Mouse (Mus musculus) erythroblast, embryonic 14.5 days (primary cell): Measurements from ENCODE around the gene Gng3. TPM values are rescaled to one million over a fixed set of nuclear protein-coding genes. Genes with fewer than 3 reads are reported as not detected.

Experiments used
- H3K27me3 ChIP-seq: 2 replicates; pipeline ENCODE4 v1.6.1; 2012; ENCODE audit warnings: inconsistent platforms; ENCODE audit not compliant: control insufficient read depth
- H3K36me3 ChIP-seq: 2 replicates; pipeline ENCODE4 v1.6.1; 2012; ENCODE audit warnings: mild to moderate bottlenecking, inconsistent platforms; ENCODE audit not compliant: control insufficient read depth
- H3K4me1 ChIP-seq: 2 replicates; pipeline ENCODE4 v1.6.1; 2012; ENCODE audit warnings: inconsistent platforms; ENCODE audit not compliant: control insufficient read depth
- H3K4me3 ChIP-seq: replicated peaks from 2 replicates; pipeline ENCODE3; 2012; ENCODE audit warnings: moderate library complexity, mild to moderate bottlenecking, inconsistent platforms
- H3K9me3 ChIP-seq: 2 replicates; pipeline ENCODE4 v1.6.1; 2012; ENCODE audit warnings: low read length, inconsistent platforms, mixed read lengths; ENCODE audit not compliant: control insufficient read depth
- GATA1 ChIP-seq: IDR thresholded peaks from 2 replicates; pipeline ENCODE4 v1.6.1; 2012; ENCODE audit warnings: low read length, inconsistent platforms, mixed read lengths
- TAL1 ChIP-seq: IDR thresholded peaks from 3 replicates; pipeline ENCODE4 v1.6.1; 2012; ENCODE audit warnings: low read length, inconsistent platforms, mixed read lengths
- polyA plus RNA-seq: library from polyadenylated mRNA; stranded (reverse); fragments of >175 nt; gene quantifications from 2 replicates; pipeline ENCODE4 v1.2.3, GENCODE M21; 2012

The Gng3 gene
- polyA plus RNA-seq, 1 experiment: not detected

- TF ChIP-seq TAL1: no peak
- TF ChIP-seq GATA1: no peak
- Histone ChIP-seq H3K4me3 (peak overlapping the region; percentile 100), H3K4me1 (peaks cover 52% of the 10 kb centered on the region), H3K9me3 (no peaks in the 10 kb centered on the region), H3K36me3 (peaks cover 71% of the 10 kb centered on the region), H3K27me3 (no peaks in the 10 kb centered on the region)
Measured at GRCm38 (mm10) chr19:8818301-8818798, 20.6 kb downstream of the Gng3 start.

- peak overlapping the region; percentile 100 for H3K4me3 ChIP-seq
- H3K27me3 ChIP-seq: no peaks in the 10 kb centered on the region
- H3K9me3 ChIP-seq: no peaks in the 10 kb centered on the region
- no peak for TF ChIP-seq TAL1
- no peak for TF ChIP-seq GATA1
- peaks cover 71% of the 10 kb centered on the region for H3K36me3 ChIP-seq
- H3K4me1 ChIP-seq: peaks cover 40% of the 10 kb centered on the region
Measured at GRCm38 (mm10) chr19:8817001-8817400, 22.0 kb downstream of the Gng3 start.

GRCm38 (mm10) chr19:8815812-8816211 lies 23.2 kb downstream of the Gng3 start:
- TF ChIP-seq TAL1: no peak
- no peak for TF ChIP-seq GATA1
- Histone ChIP-seq H3K4me3 (no peak overlapping the region), H3K36me3 (peaks cover 70% of the 10 kb centered on the region), H3K9me3 (no peaks in the 10 kb centered on the region), H3K4me1 (peaks cover 37% of the 10 kb centered on the region), H3K27me3 (no peaks in the 10 kb centered on the region)

- Histone ChIP-seq H3K9me3 (no peaks in the 10 kb centered on the region), H3K4me3 (no peak overlapping the region), H3K4me1 (peaks cover 32% of the 10 kb centered on the region), H3K27me3 (no peaks in the 10 kb centered on the region), H3K36me3 (peaks cover 81% of the 10 kb centered on the region)
- no peak for TF ChIP-seq TAL1
- TF ChIP-seq GATA1: no peak
Measured at GRCm38 (mm10) chr19:8806810-8807209, 32.2 kb downstream of the Gng3 start.

- TF ChIP-seq GATA1 (no peak), TAL1 (no peak)
- no peaks in the 10 kb centered on the region for H3K27me3 ChIP-seq
- no peak overlapping the region for H3K4me3 ChIP-seq
- peaks cover 55% of the 10 kb centered on the region for H3K36me3 ChIP-seq
- peaks cover 51% of the 10 kb centered on the region for H3K4me1 ChIP-seq
- no peaks in the 10 kb centered on the region for H3K9me3 ChIP-seq
Measured at GRCm38 (mm10) chr19:8803879-8804660, 34.9 kb downstream of the Gng3 start.

- Histone ChIP-seq H3K9me3 (no peaks in the 10 kb centered on the region), H3K36me3 (peaks cover 47% of the 10 kb centered on the region), H3K4me3 (peak overlapping the region; percentile 84), H3K4me1 (peaks cover 58% of the 10 kb centered on the region), H3K27me3 (no peaks in the 10 kb centered on the region)
- no peak for TF ChIP-seq GATA1
Measured at GRCm38 (mm10) chr19:8803204-8803780, 35.7 kb downstream of the Gng3 start.

GRCm38 (mm10) chr19:8802130-8802821 lies 36.7 kb downstream of the Gng3 start, which contains the start of gene Zbtb3:
Zbtb3 (plus strand) TSS chr19:8802555.
- Histone ChIP-seq H3K27me3 (no peaks in the 10 kb centered on the region), H3K36me3 (peaks cover 37% of the 10 kb centered on the region), H3K9me3 (no peaks in the 10 kb centered on the region), H3K4me1 (peaks cover 68% of the 10 kb centered on the region), H3K4me3 (peak within 1 kb of the TSS; percentile 84)
- TF ChIP-seq GATA1 (no peak), TAL1 (no peak)

- Histone ChIP-seq H3K36me3 (peaks cover 30% of the 10 kb centered on the region), H3K27me3 (no peaks in the 10 kb centered on the region), H3K4me1 (peaks cover 65% of the 10 kb centered on the region), H3K4me3 (peak overlapping the region; percentile 92), H3K9me3 (no peaks in the 10 kb centered on the region)
- TF ChIP-seq GATA1 (no peak), TAL1 (no peak)
Measured at GRCm38 (mm10) chr19:8798947-8799315, 40.1 kb downstream of the Gng3 start.
